Comparison of ENCODE assay signal across 9 mouse cellular contexts in the genomic region with DNA sequence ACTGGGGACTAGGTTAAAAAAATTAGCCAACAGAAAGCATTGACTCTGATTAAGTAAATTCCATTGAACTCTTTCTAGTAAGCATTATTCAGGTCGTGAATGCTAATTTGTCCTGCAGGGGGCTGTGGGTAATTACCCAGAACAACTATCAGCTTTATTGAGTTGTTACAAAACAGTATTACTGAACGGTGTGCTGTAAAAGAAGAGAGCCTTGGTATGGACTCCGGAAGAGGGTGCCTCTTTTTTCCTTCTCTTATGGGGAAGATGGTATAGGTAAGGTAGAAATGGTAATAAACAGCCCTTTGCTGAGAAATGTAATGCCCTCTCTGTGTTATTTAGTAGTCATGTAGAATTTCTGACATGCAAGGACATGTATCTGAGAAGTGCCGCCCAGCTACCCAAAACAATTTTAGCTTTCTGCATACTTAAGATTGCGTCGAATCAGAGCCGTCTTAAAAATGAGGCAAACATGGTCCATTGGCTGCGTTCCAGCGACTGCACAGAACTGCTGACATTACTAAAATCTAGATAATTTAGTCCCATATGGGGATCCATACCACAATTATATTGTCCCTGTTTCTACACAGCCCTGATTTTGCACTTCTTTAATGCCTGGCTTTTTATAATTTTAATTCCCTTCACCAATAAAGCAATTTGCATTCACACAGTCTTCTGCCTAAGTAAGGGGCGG.
A peak's percentile ranks its signal among the peaks of the same experiment; 100 is the strongest.
DNase-seq lines count a peak whose midpoint lies in the region; ATAC-seq and TF ChIP-seq lines count a peak whose summit lies in the region.
"Had no signal": no experiment of that assay in that cellular context is flagged by ENCODE, and none has a peak within 500 bp of the region (broad histone marks: within the 10 kb centered on the region; RNA-seq: fewer than 3 reads in every experiment).

No protein-coding gene starts in this region.

- DNase-seq in cerebellum, postnatal 14 days: peak; percentile 9 to 12
- DNase-seq in cerebellum, postnatal 36 days: no peak
- peak; percentile 91 for DNase-seq in lung, embryonic 14.5 days
- DNase-seq in lung, postnatal 25 days (ENCODE audit: low spot score): no peak
- DNase-seq in brain, adult 2 months (ENCODE audit: low read depth, low spot score): peak; percentile 27
- peak; percentile 62 for DNase-seq in hindbrain, postnatal 0 days (ENCODE audit: low spot score)
- no peak for DNase-seq in gastrocnemius, postnatal 36 days

- H3K27me3 ChIP-seq in lung, embryonic 14.5 days (ENCODE audit: insufficient read depth, low read length): no peaks in the 10 kb centered on the region
- no peaks in the 10 kb centered on the region for H3K27me3 ChIP-seq in hindbrain, postnatal 0 days (ENCODE audit: insufficient read depth, low read length)

- H3K4me3 ChIP-seq in lung, embryonic 14.5 days (ENCODE audit: low read depth, low read length): no peak overlapping the region
- H3K4me3 ChIP-seq in hindbrain, postnatal 0 days (ENCODE audit: low read length): no peak overlapping the region

- 47% methylated on average over 10 of the region's 10 CpGs for WGBS in lung, embryonic 14.5 days
- 40% methylated on average over 10 of the region's 10 CpGs for WGBS in hindbrain, postnatal 0 days

- no peaks in the 10 kb centered on the region for H3K4me1 ChIP-seq in lung, embryonic 14.5 days (ENCODE audit: insufficient read depth)
- no peaks in the 10 kb centered on the region for H3K4me1 ChIP-seq in hindbrain, postnatal 0 days (ENCODE audit: insufficient read depth, low read length)

- intact Hi-C loops in gastrocnemius, postnatal 36 days (cut with DNase I): no loop called here

- H3K36me3 ChIP-seq in lung, embryonic 14.5 days (ENCODE audit: insufficient read depth): no peaks in the 10 kb centered on the region
- no peaks in the 10 kb centered on the region for H3K36me3 ChIP-seq in hindbrain, postnatal 0 days (ENCODE audit: insufficient read depth, low read length)

- 0 out of 2 replicates have a peak, but pooled peaks have one; percentile 7 for TF ChIP-seq CTCF in lung, embryonic 14.5 days (IDR thresholded peaks at IDR 0.05; ENCODE audit: low read depth)
- peak; percentile 26 for TF ChIP-seq CTCF in hindbrain, postnatal 0 days (IDR thresholded peaks at IDR 0.05; ENCODE audit: low read depth)

- H3K27ac ChIP-seq in lung, embryonic 14.5 days (ENCODE audit: low read depth): no peak overlapping the region
- H3K27ac ChIP-seq in hindbrain, postnatal 0 days: no peak overlapping the region

- no peaks in the 10 kb centered on the region for H3K9me3 ChIP-seq in lung, embryonic 14.5 days (ENCODE audit: low read depth, low read length)
- H3K9me3 ChIP-seq in hindbrain, postnatal 0 days (ENCODE audit: low read length): no peaks in the 10 kb centered on the region

- H3K4me2 ChIP-seq in lung, embryonic 14.5 days: no peak overlapping the region
- H3K4me2 ChIP-seq in hindbrain, postnatal 0 days (ENCODE audit: low read depth, low read length): no peak overlapping the region

- no peak overlapping the region for H3K9ac ChIP-seq in lung, embryonic 14.5 days
- H3K9ac ChIP-seq in hindbrain, postnatal 0 days (replicated peaks; ENCODE audit: low read length): no peak overlapping the region

- ATAC-seq in lung, embryonic 14.5 days (ENCODE audit: insufficient read depth): peak; percentile 31; the same call in 1 of the 2 replicates
- peak; percentile 29; the same call in 1 of the 2 replicates for ATAC-seq in hindbrain, postnatal 0 days
- no peak for ATAC-seq in erythroid progenitor cell, adult 5-6 weeks (replicated peaks; ENCODE audit: low FRiP score, poor library complexity, severe bottlenecking)
- ATAC-seq: intestine, postnatal 0 days had no signal

Comparison
In these comparisons a context has a peak if more than half of its experiments do, and no peak if none do; other contexts are left out.
1. DNase-seq: peak in cerebellum, postnatal 14 days (2 of 2), lung, embryonic 14.5 days (single experiment), brain, adult 2 months (single experiment) and hindbrain, postnatal 0 days (single experiment); none in cerebellum, postnatal 36 days (0 of 2), lung, postnatal 25 days (single experiment) and gastrocnemius, postnatal 36 days (0 of 2).